Mouse (Mus musculus) macrophage (primary cell): ENCODE data around the gene Celsr1. TPM values are rescaled to one million over a fixed set of nuclear protein-coding genes. Genes with fewer than 3 reads are reported as not detected.

Experiments used
- H3K27ac ChIP-seq: fragments of 350-480 bp; formaldehyde crosslinking; 2 replicates; pipeline ENCODE4 v1.9.0; 2021
- H3K36me3 ChIP-seq: fragments of 350-480 bp; formaldehyde crosslinking; 2 replicates; pipeline ENCODE4 v1.9.0; 2021; ENCODE audit errors: inconsistent target
- H3K4me3 ChIP-seq: fragments of 350-480 bp; formaldehyde crosslinking; 2 replicates; pipeline ENCODE4 v1.9.0; 2021; ENCODE audit errors: inconsistent target
- H3K79me2 ChIP-seq: fragments of 350-480 bp; formaldehyde crosslinking; 2 replicates; pipeline ENCODE4 v1.9.0; 2021; ENCODE audit errors: inconsistent target
- WGBS: methylation state at CpG from one replicate; pipeline ENCODE4 v1.1.7; 2026; ENCODE audit warnings: inconsistent platforms; ENCODE audit not compliant: missing documents; 5-methylcytosine and 5-hydroxymethylcytosine counted together
- polyA plus RNA-seq: library from polyadenylated mRNA; stranded (reverse); fragments of 250-400 nt; gene quantifications from 3 replicates; pipeline ENCODE4 v1.2.4, GENCODE M21; 2018; ENCODE audit warnings: inconsistent platforms

The Celsr1 gene
- polyA plus RNA-seq, 1 experiment from 2014 or later, result not detected

GRCm38 (mm10) chr15:86034781-86035360 is 1.3 kb upstream of the Celsr1 start:
- H3K36me3 ChIP-seq, result no peaks in the 10 kb centered on the region
- H3K79me2 ChIP-seq, result no peaks in the 10 kb centered on the region
- H3K4me3 ChIP-seq, result no peak overlapping the region
- H3K27ac ChIP-seq, result no peak overlapping the region
- 20% methylated on average over 12 of the region's 12 CpGs for WGBS

GRCm38 (mm10) chr15:86034021-86034523 is 495 bp upstream of the Celsr1 start:
- Histone ChIP-seq H3K4me3 (no peak overlapping the region), H3K79me2 (no peaks in the 10 kb centered on the region), H3K27ac (no peak overlapping the region), H3K36me3 (no peaks in the 10 kb centered on the region)
- WGBS, result under 1% methylated on average over 22 of the region's 44 CpGs

GRCm38 (mm10) chr15:86032811-86033190 is 776 bp downstream of the Celsr1 start:
- no peak overlapping the region for H3K27ac ChIP-seq
- H3K36me3 ChIP-seq, result no peaks in the 10 kb centered on the region
- H3K4me3 ChIP-seq, result no peak overlapping the region
- 15% methylated on average over 38 of the region's 38 CpGs for WGBS
- H3K79me2 ChIP-seq, result no peaks in the 10 kb centered on the region

DNA sequence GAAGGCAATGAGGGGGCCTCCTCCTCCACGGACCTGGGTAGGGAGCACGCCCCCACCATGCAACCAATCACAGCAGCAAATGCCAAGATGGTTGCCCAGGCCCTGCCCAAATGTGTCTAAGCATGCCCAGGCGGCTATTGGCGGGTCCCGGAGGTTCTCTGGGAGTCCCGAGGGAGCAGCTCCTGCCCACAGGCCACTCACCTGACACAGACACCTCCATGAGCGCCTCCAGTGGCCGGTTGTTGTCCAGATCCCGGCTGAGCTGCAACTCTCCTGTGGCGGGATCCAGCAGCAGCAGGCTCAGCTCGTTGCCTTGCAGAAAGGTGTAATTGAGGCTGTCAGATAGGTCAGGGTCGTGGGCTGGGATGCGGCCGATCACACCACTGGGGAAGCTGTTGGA is 3.6 kb downstream of the Celsr1 start:
- 92% methylated on average over 14 of the region's 14 CpGs for WGBS
- H3K36me3 ChIP-seq, result no peaks in the 10 kb centered on the region
- no peak overlapping the region for H3K27ac ChIP-seq

GRCm38 (mm10) chr15:86027871-86028270 is 5.7 kb downstream of the Celsr1 start:
- no peak overlapping the region for H3K27ac ChIP-seq
- 93% methylated on average over 7 of the region's 8 CpGs for WGBS

More for the DNA sequence above, 3.6 kb downstream of the Celsr1 start:
- no peaks in the 10 kb centered on the region for H3K79me2 ChIP-seq
- no peak overlapping the region for H3K4me3 ChIP-seq

DNA sequence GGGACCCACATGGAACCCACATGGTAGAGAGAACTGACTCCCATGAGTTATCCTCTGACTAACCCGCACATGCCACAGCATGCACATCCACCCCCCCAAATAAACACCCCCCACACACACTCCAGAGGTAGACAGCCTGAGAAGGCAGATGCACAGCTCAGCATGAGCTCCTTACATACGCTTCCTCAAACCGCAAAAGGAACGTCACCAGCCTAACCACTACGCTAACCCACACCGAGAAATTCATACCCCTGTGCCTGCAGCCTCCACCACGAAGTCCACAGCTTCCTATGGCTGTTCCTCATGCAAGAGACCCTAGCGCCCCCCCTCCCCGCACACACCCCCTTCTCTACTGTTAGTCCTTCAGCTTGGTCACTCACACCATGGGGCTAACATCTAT is 11.6 kb downstream of the Celsr1 start:
- no peak overlapping the region for H3K4me3 ChIP-seq
- 17% methylated on average over 9 of the region's 9 CpGs for WGBS
- no peak overlapping the region for H3K27ac ChIP-seq
- H3K36me3 ChIP-seq, result no peaks in the 10 kb centered on the region
- H3K79me2 ChIP-seq, result no peaks in the 10 kb centered on the region

More at GRCm38 (mm10) chr15:86027871-86028270, 5.7 kb downstream of the Celsr1 start:
- no peaks in the 10 kb centered on the region for H3K36me3 ChIP-seq
- no peaks in the 10 kb centered on the region for H3K79me2 ChIP-seq
- H3K4me3 ChIP-seq, result no peak overlapping the region

DNA sequence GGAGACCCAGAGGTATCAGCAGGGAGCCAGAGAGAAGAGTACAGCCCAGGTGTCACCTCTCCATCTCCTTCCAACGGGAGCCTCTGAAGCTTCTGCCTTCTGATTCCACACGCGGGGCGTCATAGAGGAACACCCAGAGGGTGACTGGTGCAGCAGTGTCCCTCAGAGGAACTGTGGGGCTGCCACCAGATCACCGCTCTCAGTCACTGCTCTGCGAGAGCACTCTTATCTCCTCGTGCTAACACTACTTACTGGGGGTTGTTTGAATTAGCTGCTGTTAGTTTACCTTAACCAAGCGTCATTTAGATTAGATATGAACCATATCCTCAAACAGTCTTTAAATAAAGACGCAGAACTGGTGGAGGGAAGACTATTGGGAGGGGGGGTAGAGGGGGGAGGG is 12.3 kb downstream of the Celsr1 start:
- 84% methylated on average over 8 of the region's 9 CpGs for WGBS

GRCm38 (mm10) chr15:86020008-86020407 is 13.6 kb downstream of the Celsr1 start:
- no peaks in the 10 kb centered on the region for H3K36me3 ChIP-seq
- no peaks in the 10 kb centered on the region for H3K79me2 ChIP-seq
- H3K4me3 ChIP-seq, result no peak overlapping the region
- no peak overlapping the region for H3K27ac ChIP-seq
- WGBS, result 86% methylated on average over 8 of the region's 8 CpGs

More for the DNA sequence above, 12.3 kb downstream of the Celsr1 start:
- Histone ChIP-seq H3K36me3 (no peaks in the 10 kb centered on the region), H3K4me3 (no peak overlapping the region), H3K27ac (no peak overlapping the region), H3K79me2 (no peaks in the 10 kb centered on the region)

DNA sequence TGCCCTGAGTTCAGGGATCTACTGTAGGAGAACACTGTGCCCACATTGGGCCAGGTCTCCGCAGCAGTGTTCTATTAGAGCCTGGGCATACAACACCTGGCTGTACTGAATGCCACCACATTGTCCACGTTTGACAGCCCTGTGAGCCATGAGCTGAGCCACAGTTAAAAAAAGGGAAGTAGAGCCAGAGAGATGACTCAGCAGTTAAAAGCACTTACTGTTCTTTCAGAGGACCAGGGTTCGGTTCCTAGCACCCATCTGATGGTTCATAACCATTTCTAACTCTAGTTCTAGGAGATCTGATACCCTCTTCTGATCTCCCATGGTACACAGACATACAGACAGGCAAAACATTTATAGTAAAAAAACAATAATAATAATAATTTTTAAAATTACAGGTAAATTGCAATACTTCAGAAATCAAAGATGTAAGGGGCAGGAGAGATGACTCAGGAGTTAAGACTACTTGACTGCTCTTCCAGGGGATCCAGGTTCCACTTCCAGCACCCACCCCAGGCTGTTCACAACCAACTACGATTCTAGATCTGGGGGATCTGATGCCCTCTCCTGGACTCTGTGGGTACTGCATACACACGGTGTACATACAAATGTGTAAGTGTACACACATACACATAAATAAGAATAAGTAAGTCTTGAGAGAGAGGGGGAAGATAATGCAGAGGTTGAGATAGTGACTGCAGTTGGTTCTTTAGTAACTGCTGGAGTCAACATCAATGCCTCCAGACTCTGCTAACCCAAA is 14.6 kb downstream of the Celsr1 start:
- H3K27ac ChIP-seq, result no peak overlapping the region
- H3K4me3 ChIP-seq, result no peak overlapping the region
- no peaks in the 10 kb centered on the region for H3K79me2 ChIP-seq
- WGBS, result 75% methylated on average over 5 of the region's 5 CpGs
- no peaks in the 10 kb centered on the region for H3K36me3 ChIP-seq

DNA sequence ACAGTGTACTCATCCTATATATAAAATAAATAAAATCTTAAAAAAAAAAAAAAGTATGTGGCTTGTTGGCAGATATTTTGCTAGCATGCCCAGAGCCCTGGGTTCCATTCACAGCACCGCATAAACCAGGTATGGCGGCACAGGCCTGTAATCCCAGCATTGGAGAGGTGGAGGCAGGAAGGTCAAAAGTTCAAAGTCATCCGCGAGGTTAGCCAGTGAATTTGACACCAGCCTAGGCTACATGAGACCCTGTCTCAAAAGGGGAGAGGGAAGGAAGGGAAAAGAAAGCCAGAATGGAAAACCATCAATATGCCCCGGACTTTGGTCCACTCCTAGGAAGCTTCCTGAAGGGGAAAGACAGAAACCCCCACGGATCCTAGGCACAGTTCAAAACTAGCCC is 16.2 kb downstream of the Celsr1 start:
- WGBS, result 95% methylated on average over 6 of the region's 6 CpGs
- no peaks in the 10 kb centered on the region for H3K36me3 ChIP-seq

GRCm38 (mm10) chr15:86015860-86016541 is 17.6 kb downstream of the Celsr1 start:
- Histone ChIP-seq H3K4me3 (no peak overlapping the region), H3K27ac (no peak overlapping the region), H3K79me2 (no peaks in the 10 kb centered on the region), H3K36me3 (no peaks in the 10 kb centered on the region)
- 67% methylated on average over 12 of the region's 13 CpGs for WGBS

More for the DNA sequence above, 16.2 kb downstream of the Celsr1 start:
- H3K27ac ChIP-seq, result no peak overlapping the region
- H3K79me2 ChIP-seq, result no peaks in the 10 kb centered on the region
- no peak overlapping the region for H3K4me3 ChIP-seq

DNA sequence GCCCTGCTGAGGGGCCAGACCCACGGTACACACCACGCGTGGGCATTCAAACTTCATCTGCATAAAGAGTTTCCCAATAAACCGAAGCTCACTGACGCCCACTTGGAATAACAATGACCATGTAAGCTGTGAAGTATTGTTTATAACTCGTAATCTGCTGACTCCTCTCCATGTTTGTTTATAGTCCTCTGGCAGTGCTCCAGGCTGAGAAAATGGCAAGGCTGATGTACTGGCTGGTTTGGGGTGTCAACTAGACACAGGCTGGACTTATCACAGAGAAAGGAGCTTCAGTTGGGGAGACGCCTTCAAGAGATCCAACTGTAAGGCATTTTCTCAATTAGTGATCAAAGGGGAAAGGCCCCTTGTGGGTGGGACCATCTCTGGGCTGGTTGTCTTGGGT is 18.6 kb downstream of the Celsr1 start:
- no peaks in the 10 kb centered on the region for H3K36me3 ChIP-seq
- no peaks in the 10 kb centered on the region for H3K79me2 ChIP-seq
- 95% methylated on average over 7 of the region's 7 CpGs for WGBS
- H3K27ac ChIP-seq, result no peak overlapping the region
- no peak overlapping the region for H3K4me3 ChIP-seq

GRCm38 (mm10) chr15:86013656-86014055 is 19.9 kb downstream of the Celsr1 start:
- no peak overlapping the region for H3K4me3 ChIP-seq
- H3K79me2 ChIP-seq, result no peaks in the 10 kb centered on the region
- no peaks in the 10 kb centered on the region for H3K36me3 ChIP-seq
- no peak overlapping the region for H3K27ac ChIP-seq
- 79% methylated on average over 10 of the region's 10 CpGs for WGBS

- Histone ChIP-seq H3K79me2 (no peaks in the 10 kb centered on the region), H3K36me3 (no peaks in the 10 kb centered on the region), H3K4me3 (no peak overlapping the region), H3K27ac (no peak overlapping the region)
- WGBS, result 94% methylated on average over 2 of the region's 2 CpGs
Measured at GRCm38 (mm10) chr15:86013130-86013529, 20.4 kb downstream of the Celsr1 start.

GRCm38 (mm10) chr15:86007690-86008121 is 25.9 kb downstream of the Celsr1 start:
- Histone ChIP-seq H3K27ac (no peak overlapping the region), H3K36me3 (no peaks in the 10 kb centered on the region), H3K4me3 (no peak overlapping the region), H3K79me2 (no peaks in the 10 kb centered on the region)
- 15% methylated on average over 6 of the region's 6 CpGs for WGBS
